Mouse (Mus musculus) left cerebral cortex, adult 2 months (tissue): Measurements from ENCODE around the gene Plk5. TPM values are rescaled to one million over a fixed set of nuclear protein-coding genes. Genes with fewer than 3 reads are reported as not detected.
A peak's percentile ranks its signal among the peaks of the same experiment; 100 is the strongest.

ENCODE experiments used
- DNase-seq, 2 experiments: peaks; one replicate each; pipeline ENCODE4 v3.0.0; 2021 to 2022; ENCODE audit warnings: low spot score in 2 of 2, mixed read lengths in 1 of 2; ENCODE audit errors: extremely low spot score in 1 of 2
- H3K27ac ChIP-seq: fragments of 200-600 bp; 2 replicates; pipeline ENCODE4 v1.8.1; 2022
- H3K4me3 ChIP-seq: fragments of 200-600 bp; 2 replicates; pipeline ENCODE4 v1.8.1; 2022
- CTCF ChIP-seq: fragments of 200-600 bp; IDR thresholded peaks from 2 replicates; pipeline ENCODE4 v1.8.1; 2022; ENCODE audit warnings: antibody characterized with exemption, mild to moderate bottlenecking, moderate library complexity
- intact Hi-C: fragments of 180-260 bp; cut with DNase I; formaldehyde crosslinking; loops from one replicate; pipeline ENCODE4 v1.15.1; 2025
- total RNA-seq, 2 experiments: library from RNA; stranded (reverse); gene quantifications; 2 replicates each; pipeline ENCODE4 v1.2.3; 2021

The Plk5 gene
- total RNA-seq, 2 experiments from 2014 or later: 27.3 to 37.9 TPM

DNA sequence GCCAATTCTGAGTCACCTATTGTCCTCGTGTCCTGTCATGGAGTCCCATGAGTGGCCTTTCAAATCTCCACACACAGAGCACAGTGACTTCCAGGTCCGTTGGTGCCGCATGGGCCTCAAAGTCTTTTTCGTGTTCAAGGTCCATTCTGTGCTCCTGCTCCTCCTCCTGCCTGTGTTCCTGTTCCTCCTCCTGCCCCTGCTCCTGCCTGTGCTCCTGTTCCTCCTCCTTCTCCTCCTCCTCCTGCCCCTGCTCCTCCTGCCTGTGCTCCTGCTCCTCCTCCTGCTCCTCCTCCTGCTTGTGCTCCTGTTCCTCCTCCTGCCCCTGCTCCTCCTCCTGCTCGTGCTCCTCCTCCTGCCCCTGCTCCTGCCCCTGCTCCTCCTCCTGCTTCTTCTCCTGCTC lies 11.7 kb downstream of the Plk5 start:
- Histone ChIP-seq H3K4me3 (no peak overlapping the region), H3K27ac (no peak overlapping the region)
- no peak for DNase-seq
- no peak for TF ChIP-seq CTCF
- intact Hi-C loops: no loop called here

DNA sequence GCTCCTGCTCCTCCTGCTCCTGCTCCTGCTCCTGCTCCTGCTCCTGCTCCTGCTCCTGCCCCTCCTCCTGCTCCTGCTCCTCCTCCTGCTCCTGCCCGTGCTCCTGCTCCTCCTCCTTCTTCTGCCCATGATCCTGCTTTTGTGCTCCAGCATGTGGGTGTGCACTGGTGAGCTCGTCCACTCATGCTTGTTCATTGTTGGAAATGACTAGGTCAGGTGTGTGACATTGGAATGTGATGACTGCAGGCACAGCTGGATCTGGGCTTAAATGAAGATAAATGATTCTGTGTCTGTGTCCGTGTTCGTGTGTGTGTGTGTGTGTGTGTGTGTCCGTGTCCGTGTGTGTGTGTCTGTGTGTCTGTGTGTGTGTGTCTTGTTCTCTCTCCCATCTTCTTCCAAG lies 12.1 kb downstream of the Plk5 start:
- H3K4me3 ChIP-seq: no peak overlapping the region
- TF ChIP-seq CTCF: no peak
- intact Hi-C loops: no loop called here
- no peak overlapping the region for H3K27ac ChIP-seq
- DNase-seq: no peak

DNA sequence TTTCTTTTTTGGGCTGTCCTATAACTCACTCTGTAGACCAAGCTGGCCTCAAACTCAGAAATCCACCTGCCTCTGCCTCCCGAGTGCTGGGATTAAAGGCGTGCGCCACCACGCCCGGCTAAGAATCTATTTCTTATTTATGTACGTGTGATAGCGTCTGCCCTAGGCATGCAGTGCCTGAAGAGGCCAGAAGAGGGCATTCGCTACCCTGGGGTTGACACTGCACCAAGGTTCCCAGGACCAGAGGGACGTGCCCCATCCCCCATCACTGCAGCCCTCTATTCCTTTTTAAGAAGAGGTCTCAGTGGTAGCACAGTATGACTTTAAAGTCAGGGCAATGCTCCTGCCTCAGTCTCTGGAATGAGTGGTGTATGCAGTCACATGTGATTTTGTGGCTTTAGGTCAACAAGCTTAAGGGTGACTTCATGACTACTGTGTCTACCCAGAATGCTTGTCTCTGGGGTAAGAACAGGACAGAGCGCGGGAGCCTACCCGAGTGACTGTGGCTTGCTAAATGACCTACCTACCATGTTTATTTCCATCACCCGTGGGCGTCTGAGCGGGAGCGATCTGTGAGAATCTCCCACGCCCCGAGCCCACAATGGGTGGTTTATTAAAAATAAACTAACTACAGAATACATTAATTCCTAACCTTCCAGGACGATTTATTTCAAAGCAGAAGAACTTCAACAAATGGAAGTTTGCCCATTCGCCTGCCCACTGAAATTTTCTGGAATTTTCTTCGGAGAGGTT lies 13.9 kb downstream of the Plk5 start:
- Histone ChIP-seq H3K27ac (peak overlapping the region; percentile 36; the same call in 1 of the 2 replicates), H3K4me3 (no peak overlapping the region)
- TF ChIP-seq CTCF: peak; percentile 33; the same call in 1 of the 2 replicates
- intact Hi-C loops: loop anchor here (2.0 to 10.0 kb wide), 2 partner anchors 13 to 195 kb away; partner anchors contain the start of genes 1600002K03Rik, Efna2 and Plk5
- no peak for DNase-seq

DNA sequence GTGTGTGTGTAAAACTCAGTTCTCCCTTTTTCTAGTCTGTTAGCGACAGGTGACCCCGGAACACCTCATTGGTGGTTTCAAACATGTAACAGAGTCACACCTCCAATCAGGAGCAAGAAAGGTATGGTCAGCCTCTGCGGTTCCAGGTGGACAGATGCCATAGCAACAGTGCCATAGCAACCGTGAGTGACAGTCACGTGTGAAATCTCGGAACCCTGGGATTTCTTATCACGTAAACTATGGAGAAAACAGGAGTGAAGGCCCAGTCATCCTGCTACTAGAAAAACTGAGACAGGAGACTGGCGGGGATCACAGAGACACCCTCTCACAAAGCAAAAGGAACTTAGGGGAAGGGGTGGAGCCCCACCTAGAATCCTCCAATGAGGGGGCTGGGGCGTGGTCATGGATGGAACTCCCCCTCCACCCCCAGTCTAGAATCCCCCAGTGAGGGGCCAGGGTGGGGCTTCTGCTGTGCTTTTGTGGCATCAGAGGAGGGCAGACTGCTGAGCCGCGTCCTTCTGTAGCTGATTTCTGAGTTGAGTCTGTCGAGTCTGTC lies 15.2 kb downstream of the Plk5 start:
- peak; percentile 43 to 54 for DNase-seq
- H3K27ac ChIP-seq: peak overlapping the region; percentile 47
- H3K4me3 ChIP-seq: no peak overlapping the region
- no peak for TF ChIP-seq CTCF
- intact Hi-C loops: loop anchor here (2.0 to 10.0 kb wide), 2 partner anchors 15 to 197 kb away; partner anchors contain the start of genes 1600002K03Rik, Efna2 and Plk5

DNA sequence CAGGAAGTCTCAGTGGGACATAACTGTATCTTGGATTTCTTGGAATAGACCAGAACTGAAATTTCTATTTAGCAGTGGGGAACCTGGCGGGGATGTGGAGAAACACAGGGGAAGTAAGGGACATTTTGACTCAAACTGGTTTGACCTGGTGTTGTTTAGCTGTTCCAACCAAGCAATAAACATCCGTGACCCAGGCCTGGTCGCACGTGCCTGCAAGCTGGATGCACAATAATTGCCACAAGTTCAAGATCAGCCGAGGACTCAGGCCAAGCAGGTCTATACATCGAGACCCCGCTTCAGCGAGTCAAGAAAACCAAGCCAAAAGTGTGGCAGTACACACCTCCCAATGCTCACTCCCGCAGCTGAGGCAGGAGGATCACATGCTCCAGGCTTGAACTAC lies 15.7 kb downstream of the Plk5 start:
- H3K27ac ChIP-seq: peak overlapping the region; percentile 70
- intact Hi-C loops: loop anchor here (2.0 to 10.0 kb wide), 2 partner anchors 15 to 197 kb away; partner anchors contain the start of genes 1600002K03Rik, Efna2 and Plk5
- TF ChIP-seq CTCF: no peak
- H3K4me3 ChIP-seq: no peak overlapping the region
- DNase-seq: no peak

DNA sequence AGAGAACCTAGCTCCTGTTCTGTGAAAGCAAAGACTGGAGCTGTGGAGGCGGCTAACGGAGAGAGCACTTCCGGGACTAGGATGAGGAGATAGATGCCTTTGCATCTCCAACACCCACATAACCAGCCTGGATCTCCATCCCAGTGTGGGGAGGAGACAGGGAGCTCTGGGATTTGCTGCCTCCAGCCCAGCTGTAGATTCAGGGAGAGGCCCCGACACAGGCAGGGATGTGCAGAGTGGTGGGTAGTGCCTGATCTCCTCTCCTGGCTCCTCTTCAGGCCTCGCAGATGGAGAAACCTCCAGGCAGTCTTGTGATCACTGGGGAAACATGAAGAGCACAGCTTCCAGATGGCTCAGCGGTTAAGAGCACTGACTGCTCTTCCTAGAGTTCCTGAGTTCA lies 16.4 kb downstream of the Plk5 start:
- Histone ChIP-seq H3K4me3 (no peak overlapping the region), H3K27ac (peak overlapping the region; percentile 70)
- DNase-seq: peak in 1 of 2 experiments; percentile 38
- no peak for TF ChIP-seq CTCF
- intact Hi-C loops: loop anchor here (10.0 kb wide), 1 partner anchor 198 kb away; the partner anchor contains the start of genes 1600002K03Rik and Efna2

DNA sequence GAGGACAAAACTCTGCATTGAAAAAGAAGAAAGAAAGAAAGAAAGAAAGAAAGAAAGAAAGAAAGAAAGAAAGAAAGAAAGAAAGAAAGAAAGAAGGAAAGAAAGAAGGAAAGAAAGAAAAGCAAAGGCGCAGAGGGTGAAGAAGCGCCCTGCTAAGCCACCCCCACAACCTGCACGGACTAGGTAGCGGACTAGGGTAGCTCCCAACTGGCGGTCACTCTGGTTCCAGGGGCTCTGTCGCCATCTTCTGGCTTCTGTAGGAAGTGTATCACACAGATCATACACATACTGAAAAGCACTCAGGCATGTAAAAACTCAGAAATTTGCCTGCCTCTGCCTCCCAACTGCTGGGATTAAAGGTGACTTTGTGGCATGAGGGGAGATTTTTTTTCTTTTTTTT lies 17.8 kb downstream of the Plk5 start:
- no peak overlapping the region for H3K27ac ChIP-seq
- TF ChIP-seq CTCF: peak; percentile 83
- no peak overlapping the region for H3K4me3 ChIP-seq
- DNase-seq: peak; percentile 73 to 75
- intact Hi-C loops: loop anchor here (1.0 to 10.0 kb wide), 4 partner anchors 23 to 199 kb away; partner anchors contain the start of genes 1600002K03Rik, Apc2 and Efna2

DNA sequence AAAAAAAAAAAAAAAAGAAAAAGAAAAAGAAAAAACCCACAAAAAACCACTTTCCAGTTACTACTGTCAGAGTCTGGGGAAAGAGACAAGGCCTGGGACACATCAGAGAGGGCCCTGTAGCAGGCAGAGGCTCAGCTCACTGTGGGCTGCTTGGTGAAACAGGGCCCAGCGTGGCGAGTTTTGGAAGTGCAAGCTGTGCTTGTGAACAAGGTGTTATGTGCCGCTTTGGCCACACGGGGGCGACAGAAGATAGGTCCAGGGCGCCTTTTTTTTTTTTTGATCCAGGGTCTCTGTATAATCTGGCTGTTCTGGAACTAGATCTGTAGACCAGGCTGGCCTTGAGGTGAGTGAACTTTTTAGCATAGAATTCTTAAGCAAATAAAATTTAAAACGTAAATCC lies 19.9 kb downstream of the Plk5 start:
- peak; percentile 83 to 88 for DNase-seq
- Histone ChIP-seq H3K27ac (no peak overlapping the region), H3K4me3 (no peak overlapping the region)
- TF ChIP-seq CTCF: peak; percentile 94
- intact Hi-C loops: loop anchor here (10.0 kb wide), 1 partner anchor 201 kb away; the partner anchor contains the start of genes 1600002K03Rik and Efna2

DNA sequence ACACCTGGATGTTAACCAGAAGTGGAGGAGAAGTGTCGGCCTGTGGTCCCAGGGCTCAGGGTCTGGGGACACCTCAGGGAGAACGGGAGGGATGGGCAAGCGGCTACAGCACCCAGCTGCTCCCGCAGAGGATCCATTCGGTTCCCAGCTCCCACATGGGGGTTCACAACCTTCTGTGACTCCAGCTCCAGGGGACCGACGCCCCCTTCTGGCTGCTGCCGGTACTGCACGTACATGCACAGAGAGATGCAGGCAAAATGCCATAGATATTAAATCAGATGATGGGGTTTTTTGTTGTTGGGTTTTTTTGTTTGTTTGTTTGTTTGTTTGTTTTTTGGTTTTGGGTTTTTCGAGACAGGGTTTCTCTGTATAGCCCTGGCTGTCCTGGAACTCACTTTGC lies 21.5 kb downstream of the Plk5 start:
- peak; percentile 64 for TF ChIP-seq CTCF
- Histone ChIP-seq H3K4me3 (no peak overlapping the region), H3K27ac (no peak overlapping the region)
- no peak for DNase-seq
- intact Hi-C loops: loop anchor here (10.0 kb wide), 1 partner anchor 203 kb away; the partner anchor contains the start of genes 1600002K03Rik and Efna2

DNA sequence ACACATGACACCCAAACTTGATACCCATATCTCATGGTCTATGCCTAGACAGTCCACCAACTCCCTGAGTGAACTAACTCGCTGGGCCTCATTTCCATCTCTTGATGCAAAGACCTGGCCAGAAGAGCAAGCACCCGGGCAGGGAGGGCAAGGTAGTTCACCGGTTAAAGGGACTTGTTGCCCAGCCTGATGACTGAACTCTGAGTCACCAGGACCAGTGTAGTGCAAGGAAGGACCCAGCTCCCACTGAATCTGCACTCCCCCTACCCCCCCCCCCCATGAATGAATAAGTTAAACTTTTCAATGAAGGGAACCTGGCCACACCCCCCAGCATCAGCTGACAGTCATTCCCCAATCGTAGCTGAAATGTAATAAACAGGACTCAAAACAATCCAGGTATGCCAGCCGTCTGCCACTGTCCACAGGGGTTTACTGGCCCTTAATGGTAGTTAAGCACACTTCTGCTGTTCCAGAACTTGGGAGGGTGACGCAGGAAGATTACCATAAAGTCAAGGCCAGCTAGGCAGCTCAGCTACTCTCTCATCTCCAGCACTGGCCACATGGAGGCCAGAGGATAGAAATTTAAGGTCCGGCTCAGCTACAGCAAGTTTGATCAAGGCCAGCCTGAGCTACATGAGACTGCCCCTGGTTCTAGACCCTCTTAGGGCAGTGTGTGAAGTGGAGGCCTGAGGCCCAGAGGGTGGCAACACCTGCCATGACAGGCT lies 26.5 kb downstream of the Plk5 start:
- Histone ChIP-seq H3K27ac (no peak overlapping the region), H3K4me3 (no peak overlapping the region)
- no peak for DNase-seq
- intact Hi-C loops: no loop called here
- no peak for TF ChIP-seq CTCF

DNA sequence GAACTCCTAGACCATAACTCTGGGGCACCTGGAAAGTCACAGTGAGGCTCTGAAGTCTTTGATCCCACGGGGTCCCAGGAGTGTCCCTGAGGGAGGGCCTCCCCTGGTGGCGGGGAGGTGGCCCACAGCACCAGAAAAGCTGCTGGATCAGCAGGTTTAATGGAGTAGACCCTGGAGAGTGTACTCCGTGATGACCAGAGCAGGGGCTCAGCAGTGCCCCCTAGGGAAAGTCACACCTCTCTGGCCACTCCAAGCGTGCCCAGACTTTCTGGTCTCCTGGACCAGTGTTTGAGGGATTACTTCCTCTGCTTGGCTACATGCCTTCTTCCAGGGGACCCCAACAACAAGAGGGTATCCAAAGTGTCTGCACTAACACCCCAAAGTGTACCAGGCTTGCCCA lies 27.2 kb downstream of the Plk5 start:
- intact Hi-C loops: no loop called here
- Histone ChIP-seq H3K4me3 (no peak overlapping the region), H3K27ac (no peak overlapping the region)
- no peak for DNase-seq
- TF ChIP-seq CTCF: peak; percentile 50
